In genomic region chr16:20908467-20909351, GRCm38 (mm10) we compare ENCODE assay signal across 8 mouse cellular contexts.
DNase-seq lines count a peak whose midpoint lies in the region; ATAC-seq and TF ChIP-seq lines count a peak whose summit lies in the region.
"Not testable (repeated sequence)": the region's sequence is repeated elsewhere in the genome, so short reads cannot be mapped to it uniquely, and the experiment has no call there.

No protein-coding gene starts in this region.

- WGBS in forebrain, embryonic 16.5 days: 46% methylated on average over 16 of the region's 18 CpGs
- 41% methylated on average over 18 of the region's 18 CpGs for WGBS in hindbrain, embryonic 15.5 days
- WGBS in kidney, postnatal 0 days: 26% methylated on average over 16 of the region's 18 CpGs
- WGBS in liver, adult 2 months: 16% methylated on average over 18 of the region's 18 CpGs
- WGBS in midbrain, embryonic 12.5 days: 48% methylated on average over 18 of the region's 18 CpGs

- not testable (repeated sequence) for TF ChIP-seq POLR2A in liver, adult 2 months (IDR thresholded peaks at IDR 0.05; ENCODE audit: extremely low read depth, insufficient read depth, low read length)

- not testable (repeated sequence) for H3K9ac ChIP-seq in forebrain, embryonic 16.5 days (replicated peaks; ENCODE audit: low read depth, low read length); hindbrain, embryonic 15.5 days; kidney, postnatal 0 days (ENCODE audit: low read depth, low read length); midbrain, embryonic 12.5 days (replicated peaks)
- peak overlapping the region; percentile 60 for H3K9ac ChIP-seq in liver, adult 2 months (ENCODE audit: low read depth, low read length)

- H3K36me3 ChIP-seq in forebrain, embryonic 16.5 days (ENCODE audit: control insufficient read depth, insufficient read depth); hindbrain, embryonic 15.5 days; kidney, postnatal 0 days (ENCODE audit: insufficient read depth, low read length); liver, adult 2 months (ENCODE audit: control insufficient read depth, insufficient read depth, low read length); midbrain, embryonic 12.5 days: not testable (repeated sequence)

- H3K27me3 ChIP-seq in forebrain, embryonic 16.5 days (replicated peaks; ENCODE audit: control insufficient read depth, insufficient read depth, low read length); hindbrain, embryonic 15.5 days; kidney, postnatal 0 days (ENCODE audit: insufficient read depth, low read length); liver, adult 2 months (ENCODE audit: control insufficient read depth, insufficient read depth, low read length); midbrain, embryonic 12.5 days: not testable (repeated sequence)

- not testable (repeated sequence) for H3K9me3 ChIP-seq in forebrain, embryonic 16.5 days (ENCODE audit: control insufficient read depth, low read length); hindbrain, embryonic 15.5 days; kidney, postnatal 0 days (replicated peaks; ENCODE audit: low read length); midbrain, embryonic 12.5 days

- TF ChIP-seq CTCF in kidney, postnatal 0 days (IDR thresholded peaks at IDR 0.05; ENCODE audit: low read depth): peak; percentile 51
- TF ChIP-seq CTCF in liver, adult 2 months (IDR thresholded peaks at IDR 0.05; ENCODE audit: low read depth, low read length): 0 out of 2 replicates have a peak, but pooled peaks have one; percentile 1

- H3K4me3 ChIP-seq in forebrain, embryonic 16.5 days (replicated peaks; ENCODE audit: low read length); hindbrain, embryonic 15.5 days; kidney, postnatal 0 days (replicated peaks; ENCODE audit: low read depth, low read length); midbrain, embryonic 12.5 days: not testable (repeated sequence)
- H3K4me3 ChIP-seq in liver, adult 2 months (ENCODE audit: insufficient read depth, low read depth, low read length): peak overlapping the region; percentile 60

- not testable (repeated sequence) for H3K79me2 ChIP-seq in liver, adult 2 months (ENCODE audit: control insufficient read depth, insufficient read depth, low read length)

- H3K27ac ChIP-seq in forebrain, embryonic 16.5 days (ENCODE audit: low read length); hindbrain, embryonic 15.5 days (replicated peaks); liver, adult 2 months (replicated peaks; ENCODE audit: insufficient read depth, low read depth, low read length); midbrain, embryonic 12.5 days (replicated peaks): not testable (repeated sequence)
- H3K27ac ChIP-seq in kidney, postnatal 0 days: peak overlapping the region; percentile 31; the same call in 1 of the 2 replicates

- peak; percentile 30 for DNase-seq in CD4-positive, CD25-positive, alpha-beta regulatory T cell, adult 2 months (ENCODE audit: low read depth, low spot score)
- peak; percentile 10 to 30 for DNase-seq in cerebellum, postnatal 10 days
- peak; percentile 19 for DNase-seq in kidney, postnatal 0 days (ENCODE audit: low spot score)
- peak; percentile 48 for DNase-seq in liver, adult 2 months (ENCODE audit: extremely low read depth, low read depth, low spot score)
- DNase-seq in right cerebral cortex, postnatal 25 days: peak; percentile 17

- not testable (repeated sequence) for H3K4me2 ChIP-seq in forebrain, embryonic 16.5 days (ENCODE audit: low read length); hindbrain, embryonic 15.5 days; midbrain, embryonic 12.5 days (replicated peaks)
- peak overlapping the region; percentile 46 for H3K4me2 ChIP-seq in kidney, postnatal 0 days (ENCODE audit: low read length)

- not testable (repeated sequence) for H3K4me1 ChIP-seq in forebrain, embryonic 16.5 days (replicated peaks; ENCODE audit: control insufficient read depth, insufficient read depth, low read length); hindbrain, embryonic 15.5 days (replicated peaks); kidney, postnatal 0 days (replicated peaks; ENCODE audit: insufficient read depth, low read length); liver, adult 2 months (ENCODE audit: control insufficient read depth, insufficient read depth, low read length); midbrain, embryonic 12.5 days

- ATAC-seq in forebrain, embryonic 16.5 days: peak; percentile 75
- ATAC-seq in hindbrain, embryonic 15.5 days (ENCODE audit: low FRiP score, low read depth): peak; percentile 48
- peak; percentile 80 for ATAC-seq in kidney, postnatal 0 days (replicated peaks; ENCODE audit: low FRiP score, low read depth)
- ATAC-seq in midbrain, embryonic 12.5 days (ENCODE audit: low FRiP score, low read depth): peak; percentile 54; the same call in 1 of the 2 replicates
